Mouse (Mus musculus) liver, embryonic 14.5 days (tissue): ENCODE data around the gene Pabpn1. TPM values are rescaled to one million over a fixed set of nuclear protein-coding genes. Genes with fewer than 3 reads are reported as not detected.

Experiments
- ATAC-seq: fragments of 200-750 bp; cut with Nextera tagmentation; 2 replicates; pipeline ENCODE4 v1.8.0; 2017; ENCODE audit warnings: moderate number of reproducible peaks, mild to moderate bottlenecking, moderate library complexity; ENCODE audit not compliant: insufficient read depth
- DNase-seq, 3 experiments: peaks; one replicate each; pipeline ENCODE4 v3.0.0-alpha.2; 2012 to 2013; ENCODE audit warnings: low read depth in 3 of 3, low spot score in 3 of 3
- H3K27ac ChIP-seq: fragments of 300-500 bp; sonication (generic); 2 replicates; pipeline ENCODE4 v1.5.1; 2014; ENCODE audit warnings: moderate library complexity, mild to moderate bottlenecking, control low read depth, inconsistent platforms
- H3K27me3 ChIP-seq: fragments of 300-500 bp; sonication (generic); 2 replicates; pipeline ENCODE4 v1.6.1; 2014; ENCODE audit warnings: mild to moderate bottlenecking, low read length, moderate library complexity; ENCODE audit not compliant: control insufficient read depth, insufficient read depth
- H3K36me3 ChIP-seq: fragments of 300-500 bp; sonication (generic); replicated peaks from 2 replicates; pipeline ENCODE4 v1.6.1; 2014; ENCODE audit warnings: low read depth; ENCODE audit not compliant: control insufficient read depth, insufficient read depth
- H3K4me1 ChIP-seq, 2 experiments: fragments of 200-500 bp in 1 of 2; fragments of 300-500 bp in 1 of 2; sonication (generic) in 1 of 2; replicated peaks; 2 replicates each; pipeline ENCODE4 v1.6.1; 2012 to 2014; ENCODE audit warnings: antibody characterized with exemption in 1 of 2, inconsistent platforms in 1 of 2, low read length in 1 of 2; ENCODE audit not compliant: control insufficient read depth in 2 of 2, insufficient read depth in 2 of 2
- H3K4me2 ChIP-seq: fragments of 300-500 bp; sonication (generic); 2 replicates; pipeline ENCODE4 v1.6.1; 2014; ENCODE audit warnings: low read depth, mild to moderate bottlenecking, control low read depth, moderate library complexity
- H3K4me3 ChIP-seq, 2 experiments: fragments of 200-500 bp in 1 of 2; fragments of 300-500 bp in 1 of 2; sonication (generic) in 1 of 2; 2 replicates each; pipeline ENCODE4 v1.5.1; 2012 to 2014; ENCODE audit warnings: low read depth in 2 of 2, low read length in 2 of 2, mild to moderate bottlenecking in 2 of 2, control low read depth in 1 of 2, inconsistent platforms in 1 of 2, moderate library complexity in 1 of 2; ENCODE audit not compliant: insufficient read depth in 1 of 2
- H3K9ac ChIP-seq: fragments of 300-500 bp; sonication (generic); replicated peaks from 2 replicates; pipeline ENCODE4 v1.6.1; 2014; ENCODE audit warnings: mild to moderate bottlenecking, control low read depth, moderate library complexity
- H3K9me3 ChIP-seq: fragments of 300-500 bp; sonication (generic); 2 replicates; pipeline ENCODE4 v1.6.1; 2016; ENCODE audit warnings: low read length, mixed read lengths; ENCODE audit not compliant: control insufficient read depth
- CTCF ChIP-seq: IDR thresholded peaks from 2 replicates; pipeline ENCODE4 v1.5.1; 2016; ENCODE audit warnings: antibody characterized with exemption, low read depth, control low read depth
- EP300 ChIP-seq: IDR thresholded peaks from 2 replicates; pipeline ENCODE4 v1.6.1; 2016; ENCODE audit warnings: antibody characterized with exemption, low read depth
- WGBS: fragments of 180-500 bp; shearing (Covaris S2); extraction: QIAGEN DNeasy Blood & Tissue Kit; methylation state at CpG from one replicate; pipeline ENCODE4 v1.1.7; 2014; ENCODE audit not compliant: insufficient replicate concordance; 5-methylcytosine and 5-hydroxymethylcytosine counted together
- polyA plus RNA-seq, 2 experiments: library from polyadenylated mRNA; depleted of rRNA in 1 of 2; stranded (reverse) in 1 of 2; unstranded in 1 of 2; fragments of >200 nt; fragmentation: Nextera tagmentation in 1 of 2; extraction: Ambion mirVana in 1 of 2; gene quantifications; 2 replicates each; pipeline versions ENCODE4 v1.2.1 to v1.2.3; 2012 to 2014

Pabpn1 gene
- polyA plus RNA-seq, 2 experiments: 47.1 to 110 TPM

- H3K27me3 ChIP-seq: peaks cover 5% of the 10 kb centered on the region
- TF ChIP-seq CTCF (no peak), EP300 (no peak)
- no peak for DNase-seq
These were observed 27.9 kb downstream of the Pabpn1 start for GRCm38 (mm10) chr14:54920076-54920685.

DNA sequence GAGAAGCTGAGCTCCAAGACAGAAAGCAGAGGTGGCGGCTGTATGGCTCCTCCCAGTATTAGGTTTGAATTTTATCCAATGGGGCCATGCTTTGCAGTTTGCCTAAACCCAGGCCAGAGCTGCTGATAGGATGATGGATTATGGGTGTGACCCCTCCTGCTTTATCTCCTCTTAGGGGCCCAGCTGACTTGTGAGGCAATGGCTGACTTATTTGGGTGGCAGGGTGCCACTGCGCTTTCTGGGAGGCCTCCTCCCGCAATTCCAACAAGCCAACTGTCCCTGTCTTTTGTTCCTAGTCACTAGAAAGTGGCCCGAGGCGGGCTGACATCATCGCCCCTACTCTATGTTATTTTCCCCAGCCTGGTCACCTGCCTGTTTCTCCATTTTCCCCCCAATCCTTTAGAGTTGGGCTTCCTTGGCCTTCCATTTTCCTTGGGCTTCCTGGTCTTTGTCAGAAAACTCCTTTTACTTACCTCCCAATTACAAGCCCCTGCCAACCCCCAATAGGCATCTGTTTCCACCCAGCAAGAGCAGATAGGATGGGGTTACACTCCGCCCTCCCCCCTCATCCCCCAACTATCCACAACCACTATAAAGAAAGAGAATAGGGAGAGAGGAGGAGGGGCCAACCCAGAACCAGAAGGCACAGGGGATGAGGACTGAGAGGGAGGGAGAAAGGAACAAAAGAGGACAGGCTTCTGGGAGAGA is 32.5 kb downstream of the Pabpn1 start:
- Histone ChIP-seq H3K4me3 (no peak overlapping the region), H3K27me3 (peaks cover 43% of the 10 kb centered on the region), H3K9me3 (no peaks in the 10 kb centered on the region), H3K9ac (no peak overlapping the region), H3K4me2 (peak overlapping the region; percentile 42), H3K27ac (no peak overlapping the region), H3K36me3 (no peaks in the 10 kb centered on the region), H3K4me1 (peaks cover 8 to 12% of the 10 kb centered on the region in 2 experiments)
- WGBS: 34% methylated on average over 7 of the region's 7 CpGs
- no peak for TF ChIP-seq EP300
- TF ChIP-seq CTCF: no peak
- DNase-seq (peak; percentile 27 to 50 (median 31)), ATAC-seq (peak; percentile 83)

More at GRCm38 (mm10) chr14:54920076-54920685, 27.9 kb downstream of the Pabpn1 start:
- no peak overlapping the region for H3K4me2 ChIP-seq
- no peaks in the 10 kb centered on the region for H3K36me3 ChIP-seq
- no peak overlapping the region for H3K27ac ChIP-seq
- H3K4me1 ChIP-seq: peaks cover 8 to 11% of the 10 kb centered on the region in 2 experiments
- no peak for ATAC-seq
- no peak overlapping the region for H3K4me3 ChIP-seq
- H3K9me3 ChIP-seq: no peaks in the 10 kb centered on the region
- no peak overlapping the region for H3K9ac ChIP-seq
- WGBS: 72% methylated on average over 16 of the region's 16 CpGs

DNA sequence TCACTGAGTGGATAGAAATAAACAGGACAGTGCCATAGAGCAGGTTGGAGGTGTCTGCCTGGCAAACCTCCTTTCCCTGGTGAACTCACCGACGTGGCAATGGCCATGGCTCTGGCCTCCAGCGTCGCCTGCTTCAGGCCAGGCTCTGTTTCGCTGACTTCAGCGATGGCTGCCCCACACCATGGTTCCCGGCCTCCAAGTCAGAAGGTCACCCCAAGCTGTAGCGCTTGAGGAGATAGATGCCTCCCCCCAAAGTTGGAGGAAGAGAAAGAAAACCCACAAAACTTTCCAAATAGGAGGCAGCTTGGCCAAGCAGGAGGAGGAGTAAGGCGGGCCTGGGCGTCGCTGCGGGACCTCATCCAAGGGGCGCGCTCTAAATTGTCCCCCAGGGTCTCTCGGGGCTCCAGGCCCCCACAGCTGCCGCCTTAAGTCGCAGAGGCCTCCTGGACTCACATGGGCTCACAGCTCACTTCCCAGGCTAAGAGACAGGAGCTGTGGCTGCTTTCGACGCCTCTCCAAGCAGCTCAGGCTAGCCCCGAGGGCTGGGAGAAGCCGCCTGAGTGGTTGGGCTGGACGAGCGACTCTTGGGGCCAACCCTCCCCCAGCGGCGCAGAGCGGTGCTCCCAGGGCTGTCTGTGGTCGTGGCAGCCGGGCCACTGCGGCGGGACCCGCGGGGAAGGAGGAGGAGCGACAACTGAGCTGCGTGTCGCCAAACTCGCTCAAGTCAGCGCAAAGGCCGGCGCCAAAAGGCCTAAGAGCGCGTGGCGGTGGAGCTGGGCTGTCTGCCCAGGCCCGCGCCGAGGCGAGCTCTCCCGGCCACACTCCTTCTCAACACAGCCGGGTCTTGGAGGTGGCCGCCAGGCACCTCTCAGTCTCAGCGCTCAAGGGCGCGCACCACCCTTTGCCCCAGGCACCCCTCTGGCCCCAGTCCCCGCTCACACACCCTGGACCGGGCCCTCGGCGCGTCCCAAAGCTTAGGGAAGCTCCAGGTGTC is 33.3 kb downstream of the Pabpn1 start, which contains the start of gene Efs:
Gene Efs, minus strand, starts transcription at position 778 of the 994 bp plus-strand sequence.
- no peaks in the 10 kb centered on the region for H3K9me3 ChIP-seq
- ATAC-seq (no peak), DNase-seq (no peak)
- peaks cover 8 to 12% of the 10 kb centered on the region in 2 experiments for H3K4me1 ChIP-seq
- H3K4me3 ChIP-seq: peak within 1 kb of the TSS; percentile 11 to 36
- no peak within 1 kb of the TSS for H3K27ac ChIP-seq
- no peak within 1 kb of the TSS for H3K9ac ChIP-seq
- TF ChIP-seq CTCF: no peak
- no peak for TF ChIP-seq EP300
- H3K27me3 ChIP-seq: peaks cover 43% of the 10 kb centered on the region
- 7% methylated on average over 56 of the region's 57 CpGs for WGBS
- H3K4me2 ChIP-seq: peak within 1 kb of the TSS; percentile 55
- H3K36me3 ChIP-seq: no peaks in the 10 kb centered on the region

DNA sequence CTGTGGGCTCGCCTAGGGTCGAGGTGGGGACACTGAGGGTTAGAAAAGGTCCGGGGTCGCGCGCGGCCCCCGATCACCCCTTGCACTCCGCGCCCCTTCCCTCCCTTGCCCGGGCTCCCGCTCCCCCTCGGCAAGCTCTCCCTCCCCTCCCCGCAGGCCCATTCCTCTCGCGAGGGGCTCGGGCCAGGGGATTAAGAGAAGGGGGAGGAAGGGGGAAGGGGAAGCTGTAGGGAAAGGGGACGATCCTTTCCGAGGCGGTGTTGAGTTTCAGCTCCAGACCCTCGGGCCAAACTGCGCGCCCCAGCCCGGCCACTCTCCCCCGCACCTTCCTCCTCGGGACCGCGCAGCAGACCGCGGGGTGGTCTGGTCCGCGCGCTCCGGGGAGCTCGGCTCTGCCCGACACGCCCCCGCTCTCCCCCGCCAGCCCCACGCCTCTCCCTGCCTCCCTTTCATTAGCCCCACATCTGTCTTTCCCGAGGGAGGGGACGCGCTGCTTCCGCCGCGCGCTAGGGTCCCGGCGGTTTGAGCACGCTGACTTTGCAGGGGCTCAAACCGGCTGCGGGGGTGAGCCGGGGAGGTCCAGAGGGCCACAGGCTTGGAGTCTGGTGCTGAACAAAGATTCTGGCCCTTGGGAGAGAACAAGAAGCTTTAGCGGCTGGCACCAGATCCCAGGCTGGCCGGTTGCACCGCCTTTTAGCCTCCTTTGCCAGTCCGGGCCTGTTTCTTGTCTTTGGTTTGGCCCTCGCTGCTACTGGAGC is 34.3 kb downstream of the Pabpn1 start:
- WGBS: under 1% methylated on average over 53 of the region's 58 CpGs
- Histone ChIP-seq H3K4me3 (peak overlapping the region; percentile 11 to 36), H3K36me3 (no peaks in the 10 kb centered on the region), H3K4me1 (peaks cover 8 to 12% of the 10 kb centered on the region in 2 experiments), H3K27me3 (peaks cover 43% of the 10 kb centered on the region), H3K4me2 (peak overlapping the region; percentile 55), H3K9ac (no peak overlapping the region), H3K27ac (no peak overlapping the region), H3K9me3 (no peaks in the 10 kb centered on the region)
- ATAC-seq (no peak), DNase-seq (no peak)
- no peak for TF ChIP-seq EP300
